Mouse (Mus musculus) bone marrow, adult 2 months (tissue): ENCODE results near the gene Rad51.

ENCODE experiments used
- CTCF ChIP-seq: fragments of 200-500 bp; IDR thresholded peaks from 2 replicates; pipeline ENCODE4 v1.5.1; 2011; ENCODE audit warnings: low read length, control low read depth; ENCODE audit not compliant: control insufficient read depth, insufficient read depth
- POLR2A ChIP-seq: fragments of 200-500 bp; IDR thresholded peaks from 2 replicates; pipeline ENCODE4 v1.6.1; 2011; ENCODE audit warnings: low read depth, mild to moderate bottlenecking, control low read depth, low read length, borderline replicate concordance; ENCODE audit not compliant: control insufficient read depth

DNA sequence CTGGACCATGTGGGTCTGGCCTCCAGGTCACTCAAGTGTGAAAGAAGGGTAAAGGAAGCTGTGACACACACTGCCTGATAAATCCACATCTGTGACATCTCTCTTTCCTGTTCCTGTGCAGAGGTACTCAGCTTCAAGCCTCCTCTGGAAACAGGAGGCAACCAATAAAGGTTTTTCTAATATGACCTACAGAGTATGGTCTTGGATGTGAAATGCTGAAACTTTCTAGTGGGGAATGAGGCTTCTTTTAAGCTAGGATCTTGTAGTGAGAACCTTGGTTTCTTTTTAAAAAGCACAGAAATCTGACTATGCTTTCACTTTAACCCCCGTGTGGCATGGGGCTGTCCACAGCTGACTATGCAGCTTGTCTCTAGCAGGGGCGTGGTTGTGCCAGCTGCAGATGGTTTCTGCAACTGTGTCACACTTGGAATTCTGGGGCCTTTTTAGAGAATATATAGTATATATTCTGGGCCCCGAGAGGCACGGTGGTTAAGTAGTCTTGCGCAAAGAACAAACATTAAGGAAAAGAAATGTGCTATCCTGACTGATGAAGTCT, 64.9 kb downstream of the Rad51 start:
- TF ChIP-seq POLR2A: no peak
- no peak for TF ChIP-seq CTCF
